Mouse (Mus musculus): ENCODE measurements around the gene Gm21988. TPM values are rescaled to one million over a fixed set of nuclear protein-coding genes. Genes with fewer than 3 reads are reported as not detected.

The Gm21988 gene
- polyA plus RNA-seq, 1 experiment from 2014 or later: 9.9 TPM

DNA sequence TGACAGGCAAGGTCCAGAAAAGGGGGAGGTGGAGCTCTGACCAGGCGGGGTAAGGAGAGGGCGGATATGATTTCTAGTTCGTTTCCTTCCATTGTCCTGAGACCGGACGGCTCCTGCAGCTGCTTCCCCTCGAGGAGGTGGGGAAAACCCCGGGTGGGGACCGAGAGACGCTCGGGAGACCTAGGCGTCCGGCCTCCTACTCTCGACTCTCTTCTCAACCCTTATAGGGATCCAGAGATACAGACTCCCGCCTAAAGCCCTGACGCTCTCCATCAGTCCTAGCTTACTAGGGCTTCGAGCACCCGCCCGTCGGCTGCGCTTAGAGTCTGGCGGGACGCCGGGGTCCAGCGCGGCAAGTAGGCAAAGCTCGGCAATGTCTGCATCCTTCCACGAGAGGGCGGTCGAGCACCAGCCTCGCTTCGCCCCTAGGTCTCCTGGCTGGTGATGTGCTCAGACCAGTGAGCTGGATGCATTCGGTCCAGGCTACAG lies 9.3 kb downstream of the Gm21988 start:
- peaks cover 4% of the 10 kb centered on the region; the same call in 1 of the 2 replicates for H3K36me3 ChIP-seq (ENCODE audit: control insufficient read depth, insufficient read depth, low read length)
- H3K4me1 ChIP-seq (ENCODE audit: control insufficient read depth, insufficient read depth, low read length): peaks cover 35% of the 10 kb centered on the region
- ATAC-seq: peak; percentile 43
- H3K27ac ChIP-seq (ENCODE audit: low read length): 0 out of 2 replicates have a peak overlapping the region, but pooled peaks have one; percentile 17
- H3K4me3 ChIP-seq (ENCODE audit: low read length): peak overlapping the region; percentile 22
- 1% methylated on average over 32 of the region's 32 CpGs for WGBS
- peak overlapping the region; percentile 70 for H3K4me2 ChIP-seq (ENCODE audit: low read depth, low read length)
- no peaks in the 10 kb centered on the region for H3K9me3 ChIP-seq (ENCODE audit: control insufficient read depth, low read length)
- peaks cover 19% of the 10 kb centered on the region; the same call in 1 of the 2 replicates for H3K27me3 ChIP-seq (replicated peaks; ENCODE audit: control insufficient read depth, insufficient read depth, low read length)
- peak overlapping the region; percentile 60; the same call in 1 of the 2 replicates for H3K9ac ChIP-seq (ENCODE audit: low read depth, low read length)

DNA sequence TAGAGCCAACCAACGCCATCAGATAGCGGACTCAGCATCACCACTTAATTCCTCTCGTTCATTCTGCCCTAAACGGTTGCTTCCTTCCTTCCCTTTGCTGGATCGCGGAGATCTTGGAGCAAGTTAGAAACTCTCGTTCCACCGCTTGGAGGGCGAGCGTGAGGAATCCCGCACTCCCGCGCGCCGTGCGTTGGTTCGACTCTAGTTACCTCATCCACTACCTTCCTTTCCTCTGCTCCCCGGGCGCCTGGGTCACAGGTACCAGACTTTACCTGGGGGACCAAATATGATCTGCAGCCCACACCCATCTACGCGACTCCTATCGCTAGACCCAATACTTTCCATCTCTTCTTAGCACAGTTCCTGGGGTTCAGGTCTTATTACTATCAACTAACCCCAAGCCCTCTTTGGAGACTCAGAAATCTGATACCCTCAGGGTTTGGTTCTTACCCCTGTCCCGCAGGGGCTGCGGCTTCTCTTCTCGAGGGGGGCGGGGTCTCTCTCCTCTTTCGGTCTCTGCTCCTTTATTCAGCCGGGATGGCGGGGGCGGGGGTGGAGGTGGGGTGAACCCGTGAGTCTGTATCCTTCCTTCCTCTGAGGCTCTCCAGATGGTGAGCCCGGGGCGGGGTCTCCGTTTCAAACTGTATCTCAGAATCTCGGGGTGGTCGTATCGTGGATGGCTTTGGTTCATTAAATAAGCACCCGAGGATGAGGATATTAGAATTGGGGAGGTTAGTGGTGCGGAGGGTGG lies 10.2 kb downstream of the Gm21988 start, which contains the start of gene Bcl6b:
Gene Bcl6b (minus strand): TSS at position 539 of the 751 bp plus-strand sequence.
- Histone ChIP-seq H3K36me3 (ENCODE audit: control insufficient read depth, insufficient read depth, low read length) (no peaks in the 10 kb centered on the region), H3K4me1 (ENCODE audit: control insufficient read depth, insufficient read depth, low read length) (peaks cover 35% of the 10 kb centered on the region), H3K9me3 (ENCODE audit: control insufficient read depth, low read length) (no peaks in the 10 kb centered on the region), H3K4me3 (ENCODE audit: low read length) (peak within 1 kb of the TSS; percentile 49), H3K27ac (ENCODE audit: low read length) (peak within 1 kb of the TSS; percentile 59), H3K4me2 (ENCODE audit: low read depth, low read length) (peak within 1 kb of the TSS; percentile 70), H3K9ac (ENCODE audit: low read depth, low read length) (peak within 1 kb of the TSS; percentile 60), H3K27me3 (replicated peaks; ENCODE audit: control insufficient read depth, insufficient read depth, low read length) (peaks cover 19% of the 10 kb centered on the region; the same call in 1 of the 2 replicates)
- ATAC-seq: no peak
- WGBS: 2% methylated on average over 39 of the region's 39 CpGs

DNA sequence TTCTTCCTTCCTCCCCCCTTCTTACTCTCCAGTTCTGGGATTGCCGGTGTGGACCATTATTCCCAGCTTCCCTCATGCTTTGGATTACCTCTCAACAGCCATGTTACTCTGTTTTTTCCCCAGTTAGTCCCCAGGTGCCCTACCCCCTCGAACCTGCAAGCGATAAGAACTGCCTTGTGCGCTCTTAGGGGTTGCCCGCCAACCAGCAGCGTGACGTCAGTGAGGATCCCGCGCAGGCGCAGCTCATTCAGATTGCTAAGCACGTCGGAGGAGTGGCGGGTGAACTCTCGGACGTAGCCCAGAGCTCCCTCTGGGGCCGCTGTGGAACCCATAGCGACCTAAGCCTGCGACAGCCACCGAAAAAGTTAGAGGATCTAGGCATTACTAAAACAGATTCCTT lies 10.8 kb downstream of the Gm21988 start:
- Histone ChIP-seq H3K4me1 (ENCODE audit: control insufficient read depth, insufficient read depth, low read length) (peaks cover 35% of the 10 kb centered on the region), H3K27me3 (replicated peaks; ENCODE audit: control insufficient read depth, insufficient read depth, low read length) (peaks cover 19% of the 10 kb centered on the region; the same call in 1 of the 2 replicates), H3K9ac (ENCODE audit: low read depth, low read length) (peak overlapping the region; percentile 60; the same call in 1 of the 2 replicates), H3K4me2 (ENCODE audit: low read depth, low read length) (peak overlapping the region; percentile 70), H3K36me3 (ENCODE audit: control insufficient read depth, insufficient read depth, low read length) (no peaks in the 10 kb centered on the region), H3K4me3 (ENCODE audit: low read length) (peak overlapping the region; percentile 49), H3K27ac (ENCODE audit: low read length) (peak overlapping the region; percentile 49), H3K9me3 (ENCODE audit: control insufficient read depth, low read length) (no peaks in the 10 kb centered on the region)
- 1% methylated on average over 19 of the region's 19 CpGs for WGBS
- peak; percentile 45 for ATAC-seq

DNA sequence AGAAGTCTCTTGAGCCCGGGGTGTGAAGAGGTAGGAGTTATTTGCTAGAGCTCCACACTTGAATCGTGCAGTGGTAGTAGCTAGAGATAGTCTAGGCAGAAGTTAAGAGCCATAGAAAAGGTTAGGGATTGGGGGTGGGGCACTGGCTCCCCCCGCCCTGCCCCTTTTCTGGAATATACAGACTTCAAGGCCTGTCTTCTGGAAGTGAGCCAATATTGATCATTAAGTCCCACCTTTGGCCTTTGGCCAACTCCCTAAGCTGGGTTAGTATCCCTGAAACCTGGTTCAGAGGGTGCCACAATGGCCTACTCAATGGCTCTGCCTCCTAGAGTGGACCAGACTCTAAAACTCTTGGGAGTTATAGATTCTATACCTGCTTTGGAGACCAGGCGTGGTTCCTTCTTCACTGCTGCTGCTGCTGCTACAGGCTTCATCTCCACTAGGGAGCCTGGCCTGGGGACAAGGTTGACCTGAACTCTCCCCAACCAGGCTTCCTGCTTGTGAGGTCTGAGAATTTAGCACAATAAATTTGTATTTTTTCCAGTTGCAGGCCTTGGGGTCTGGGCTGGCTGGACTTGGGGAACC lies 11.9 kb downstream of the Gm21988 start:
- no peak for ATAC-seq
- Histone ChIP-seq H3K27ac (ENCODE audit: low read length) (no peak overlapping the region; the same call in 1 of the 2 replicates), H3K9me3 (ENCODE audit: control insufficient read depth, low read length) (no peaks in the 10 kb centered on the region), H3K9ac (ENCODE audit: low read depth, low read length) (no peak overlapping the region), H3K4me2 (ENCODE audit: low read depth, low read length) (peak overlapping the region; percentile 70), H3K4me1 (ENCODE audit: control insufficient read depth, insufficient read depth, low read length) (peaks cover 37% of the 10 kb centered on the region), H3K27me3 (replicated peaks; ENCODE audit: control insufficient read depth, insufficient read depth, low read length) (peaks cover 19% of the 10 kb centered on the region; the same call in 1 of the 2 replicates), H3K4me3 (ENCODE audit: low read length) (peak overlapping the region; percentile 49), H3K36me3 (ENCODE audit: control insufficient read depth, insufficient read depth, low read length) (no peaks in the 10 kb centered on the region)
- 76% methylated on average over 4 of the region's 4 CpGs for WGBS

DNA sequence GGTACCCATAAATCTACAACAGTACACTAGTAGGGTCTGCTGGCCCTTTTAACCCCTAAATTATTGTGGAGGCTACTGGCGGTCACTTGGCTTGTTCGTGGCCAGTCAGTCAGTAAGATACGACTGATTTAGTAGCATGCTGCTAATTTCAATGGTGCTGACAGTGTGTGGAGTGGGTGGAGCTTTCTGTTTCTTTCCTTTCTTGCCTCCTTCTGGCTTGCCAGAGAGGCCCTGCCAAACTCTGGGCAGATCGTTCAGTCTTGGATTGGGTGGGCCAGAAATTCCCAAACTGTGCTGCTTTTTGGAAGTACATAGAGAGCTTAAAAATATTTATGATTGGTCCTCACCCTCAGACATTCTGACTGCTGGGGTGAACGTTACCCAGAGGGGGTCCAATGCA lies 12.5 kb downstream of the Gm21988 start:
- peaks cover 37% of the 10 kb centered on the region for H3K4me1 ChIP-seq (ENCODE audit: control insufficient read depth, insufficient read depth, low read length)
- H3K9me3 ChIP-seq (ENCODE audit: control insufficient read depth, low read length): no peaks in the 10 kb centered on the region
- peak overlapping the region; percentile 46 for H3K27ac ChIP-seq (ENCODE audit: low read length)
- peaks cover 19% of the 10 kb centered on the region; the same call in 1 of the 2 replicates for H3K27me3 ChIP-seq (replicated peaks; ENCODE audit: control insufficient read depth, insufficient read depth, low read length)
- ATAC-seq: no peak
- H3K4me3 ChIP-seq (ENCODE audit: low read length): peak overlapping the region; percentile 49
- WGBS: 27% methylated on average over 5 of the region's 5 CpGs
- H3K4me2 ChIP-seq (ENCODE audit: low read depth, low read length): peak overlapping the region; percentile 70
- H3K36me3 ChIP-seq (ENCODE audit: control insufficient read depth, insufficient read depth, low read length): no peaks in the 10 kb centered on the region
- H3K9ac ChIP-seq (ENCODE audit: low read depth, low read length): peak overlapping the region; percentile 68; the same call in 1 of the 2 replicates

DNA sequence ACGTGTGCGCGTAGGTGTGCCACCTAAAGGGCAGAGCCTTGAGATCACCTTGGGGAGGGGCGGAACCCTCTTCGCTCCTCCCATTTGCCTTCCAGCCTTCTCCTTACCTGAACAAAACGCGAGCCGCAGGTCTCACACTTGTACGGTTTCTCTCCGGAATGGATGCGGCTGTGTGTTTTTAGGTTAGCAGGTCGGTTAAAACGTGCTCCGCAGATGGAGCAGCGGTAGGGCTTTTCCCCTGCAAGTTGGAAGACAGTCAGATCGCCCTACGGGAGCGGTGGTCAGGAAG lies 13.1 kb downstream of the Gm21988 start:
- H3K4me1 ChIP-seq (ENCODE audit: control insufficient read depth, insufficient read depth, low read length): peaks cover 35% of the 10 kb centered on the region
- peaks cover 19% of the 10 kb centered on the region; the same call in 1 of the 2 replicates for H3K27me3 ChIP-seq (replicated peaks; ENCODE audit: control insufficient read depth, insufficient read depth, low read length)
- peak overlapping the region; percentile 68; the same call in 1 of the 2 replicates for H3K9ac ChIP-seq (ENCODE audit: low read depth, low read length)
- no peaks in the 10 kb centered on the region for H3K36me3 ChIP-seq (ENCODE audit: control insufficient read depth, insufficient read depth, low read length)
- ATAC-seq: peak; percentile 44; the same call in 1 of the 2 replicates
- peak overlapping the region; percentile 49 for H3K4me3 ChIP-seq (ENCODE audit: low read length)
- peak overlapping the region; percentile 46 for H3K27ac ChIP-seq (ENCODE audit: low read length)
- no peaks in the 10 kb centered on the region for H3K9me3 ChIP-seq (ENCODE audit: control insufficient read depth, low read length)
- H3K4me2 ChIP-seq (ENCODE audit: low read depth, low read length): peak overlapping the region; percentile 70
- 12% methylated on average over 18 of the region's 18 CpGs for WGBS

DNA sequence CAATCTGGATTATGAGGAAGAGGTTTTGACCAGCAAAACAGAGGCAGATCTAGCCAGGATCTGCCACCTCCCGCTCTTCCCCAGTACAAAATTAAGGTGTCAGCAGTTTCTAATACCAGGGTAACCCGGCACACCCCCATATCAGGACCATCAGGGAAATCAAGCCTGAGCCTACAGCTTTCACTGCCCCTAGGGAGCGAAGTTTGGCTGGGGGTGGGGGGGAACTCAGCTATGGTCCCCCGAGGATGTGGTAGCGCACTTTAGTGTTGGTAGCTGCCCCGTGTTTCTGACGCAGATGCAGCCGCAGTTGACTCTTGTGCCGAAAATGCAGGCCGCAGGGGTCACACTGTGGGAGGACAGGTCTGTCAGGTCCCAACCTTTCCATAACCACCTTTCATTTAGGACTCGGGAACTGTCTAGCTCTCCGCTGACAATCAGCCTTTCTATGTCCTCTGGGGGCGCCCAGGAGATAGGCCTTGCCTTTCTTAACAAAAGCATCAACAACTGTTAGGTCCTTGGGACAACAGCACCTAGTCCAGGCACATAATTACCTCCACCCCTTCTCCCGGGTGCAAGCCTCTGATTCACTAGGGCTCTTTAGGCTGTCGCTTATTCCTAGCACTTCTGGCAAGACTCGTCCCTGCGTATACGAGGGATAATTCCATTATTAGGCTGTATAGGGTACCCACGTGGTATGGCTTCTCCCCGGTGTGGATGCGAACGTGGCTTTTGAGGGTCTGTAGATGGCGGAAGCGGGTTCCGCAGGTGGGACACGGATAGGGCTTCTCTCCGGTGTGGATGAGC lies 13.6 kb downstream of the Gm21988 start:
- peak overlapping the region; percentile 70 for H3K4me2 ChIP-seq (ENCODE audit: low read depth, low read length)
- no peak for ATAC-seq
- WGBS: 24% methylated on average over 27 of the region's 27 CpGs
- peak overlapping the region; percentile 49 for H3K4me3 ChIP-seq (ENCODE audit: low read length)
- peaks cover 35% of the 10 kb centered on the region for H3K4me1 ChIP-seq (ENCODE audit: control insufficient read depth, insufficient read depth, low read length)
- H3K36me3 ChIP-seq (ENCODE audit: control insufficient read depth, insufficient read depth, low read length): no peaks in the 10 kb centered on the region
- peak overlapping the region; percentile 81 for H3K27ac ChIP-seq (ENCODE audit: low read length)
- H3K9ac ChIP-seq (ENCODE audit: low read depth, low read length): peak overlapping the region; percentile 68
- no peaks in the 10 kb centered on the region for H3K9me3 ChIP-seq (ENCODE audit: control insufficient read depth, low read length)
- peaks cover 19% of the 10 kb centered on the region; the same call in 1 of the 2 replicates for H3K27me3 ChIP-seq (replicated peaks; ENCODE audit: control insufficient read depth, insufficient read depth, low read length)

DNA sequence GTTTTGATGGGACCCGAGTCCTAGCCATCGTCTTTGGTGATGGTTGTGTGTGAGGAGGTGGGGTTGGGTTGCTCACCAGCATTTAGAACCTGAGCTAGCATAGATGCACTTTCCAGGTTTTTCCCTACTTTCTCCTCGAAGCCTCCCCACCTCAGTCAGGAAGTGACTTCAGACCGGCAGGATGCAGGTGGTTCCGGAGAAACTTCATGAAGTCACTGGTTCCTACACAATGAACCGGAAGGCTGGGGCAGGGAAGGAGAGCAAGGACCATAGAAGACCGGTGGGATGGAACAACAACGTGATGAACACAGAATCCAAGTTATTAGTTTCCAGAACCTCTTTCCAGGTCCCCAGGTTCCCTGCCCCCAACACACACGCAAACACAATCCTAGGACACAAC lies 15.9 kb downstream of the Gm21988 start:
- 0 out of 2 replicates have a peak overlapping the region, but pooled peaks have one; percentile 10 for H3K9ac ChIP-seq (ENCODE audit: low read depth, low read length)
- H3K27ac ChIP-seq (ENCODE audit: low read length): peak overlapping the region; percentile 65

More for the DNA sequence above, 15.9 kb downstream of the Gm21988 start:
- 79% methylated on average over 9 of the region's 9 CpGs for WGBS
- Histone ChIP-seq H3K27me3 (replicated peaks; ENCODE audit: control insufficient read depth, insufficient read depth, low read length) (peaks cover 12% of the 10 kb centered on the region; the same call in 1 of the 2 replicates), H3K4me2 (ENCODE audit: low read depth, low read length) (0 out of 2 replicates have a peak overlapping the region, but pooled peaks have one; percentile 10), H3K4me1 (ENCODE audit: control insufficient read depth, insufficient read depth, low read length) (peaks cover 31% of the 10 kb centered on the region), H3K4me3 (ENCODE audit: low read length) (no peak overlapping the region; the same call in 1 of the 2 replicates), H3K9me3 (ENCODE audit: control insufficient read depth, low read length) (no peaks in the 10 kb centered on the region), H3K36me3 (ENCODE audit: control insufficient read depth, insufficient read depth, low read length) (no peaks in the 10 kb centered on the region)
- ATAC-seq: no peak
